9 mouse cellular contexts compared by ENCODE assay signal in genomic region chr15:89314511-89315189, GRCm38 (mm10). TPM values are rescaled to one million over a fixed set of nuclear protein-coding genes. Genes with fewer than 3 reads are reported as not detected.
A peak's percentile ranks its signal among the peaks of the same experiment; 100 is the strongest.
DNase-seq lines count a peak whose midpoint lies in the region; ATAC-seq and TF ChIP-seq lines count a peak whose summit lies in the region.
"Had no signal": no experiment of that assay in that cellular context is flagged by ENCODE, and none has a peak within 500 bp of the region (broad histone marks: within the 10 kb centered on the region; RNA-seq: fewer than 3 reads in every experiment).

No protein-coding gene starts in this region.

- under 1% methylated on average over 56 of the region's 58 CpGs for WGBS in intestine, embryonic 14.5 days
- WGBS in liver, embryonic 16.5 days (ENCODE audit: insufficient replicate concordance), result under 1% methylated on average over 58 of the region's 58 CpGs
- under 1% methylated on average over 58 of the region's 58 CpGs for WGBS in small intestine, adult 2 months

- no peaks in the 10 kb centered on the region for H3K36me3 ChIP-seq in intestine, embryonic 14.5 days (ENCODE audit: control insufficient read depth, insufficient read depth, low read length)
- H3K36me3 ChIP-seq in liver, embryonic 16.5 days (ENCODE audit: control insufficient read depth, insufficient read depth), result no peaks in the 10 kb centered on the region
- H3K36me3 ChIP-seq in small intestine, adult 2 months (ENCODE audit: control insufficient read depth, insufficient read depth, low read length), result no peaks in the 10 kb centered on the region

- H3K4me3 ChIP-seq in intestine, embryonic 14.5 days (ENCODE audit: low read depth, low read length), result peak overlapping the region; percentile 98
- peak overlapping the region; percentile 97 for H3K4me3 ChIP-seq in liver, embryonic 16.5 days (ENCODE audit: low read depth, low read length)
- H3K4me3 ChIP-seq in small intestine, adult 2 months (ENCODE audit: low read depth, low read length), result peak overlapping the region; percentile 80

- H3K9ac ChIP-seq in intestine, embryonic 14.5 days (ENCODE audit: low read length), result peak overlapping the region; percentile 83
- H3K9ac ChIP-seq in liver, embryonic 16.5 days (ENCODE audit: low read depth, low read length), result peak overlapping the region; percentile 96

- peak; percentile 37 for DNase-seq in ovary, postnatal 36 days (ENCODE audit: low spot score)
- no peak for DNase-seq in ovary, adult 18-20 months (ENCODE audit: low spot score)
- DNase-seq in adrenal gland, postnatal 36 days, result peak; percentile 21 to 31
- DNase-seq in intestine, embryonic 14.5 days (ENCODE audit: low spot score), result peak; percentile 73
- no peak for DNase-seq in adipocyte (ENCODE audit: low spot score)

- no peaks in the 10 kb centered on the region for H3K9me3 ChIP-seq in intestine, embryonic 14.5 days (ENCODE audit: control insufficient read depth, low read length)
- H3K9me3 ChIP-seq in liver, embryonic 16.5 days (replicated peaks; ENCODE audit: control insufficient read depth, low read length), result no peaks in the 10 kb centered on the region

- TF ChIP-seq POLR2A in small intestine, adult 2 months (IDR thresholded peaks at IDR 0.05; ENCODE audit: low read depth, low read length), result no peak

- H3K27me3 ChIP-seq in intestine, embryonic 14.5 days (replicated peaks; ENCODE audit: control insufficient read depth, insufficient read depth, low read length), result no peaks in the 10 kb centered on the region
- no peaks in the 10 kb centered on the region for H3K27me3 ChIP-seq in liver, embryonic 16.5 days (ENCODE audit: control insufficient read depth, insufficient read depth, low read depth, low read length)
- no peaks in the 10 kb centered on the region for H3K27me3 ChIP-seq in small intestine, adult 2 months (ENCODE audit: control insufficient read depth, insufficient read depth, low read length)

- ATAC-seq in erythroblast, adult 5-6 weeks (replicated peaks; ENCODE audit: low FRiP score, poor library complexity, severe bottlenecking), result peak; percentile 17; the same call in 1 of the 2 replicates
- ATAC-seq in intestine, embryonic 14.5 days (replicated peaks; ENCODE audit: low FRiP score, low TSS enrichment, low read depth), result peak; percentile 49
- ATAC-seq in liver, embryonic 16.5 days (ENCODE audit: low read depth), result peak; percentile 17

- H3K27ac ChIP-seq in intestine, embryonic 14.5 days (ENCODE audit: low read depth), result no peak overlapping the region
- H3K27ac ChIP-seq in liver, embryonic 16.5 days (ENCODE audit: low read length), result peak overlapping the region; percentile 41
- H3K27ac ChIP-seq in small intestine, adult 2 months (ENCODE audit: insufficient read depth, low read depth, low read length), result no peak overlapping the region

- peaks cover 19% of the 10 kb centered on the region for H3K4me1 ChIP-seq in intestine, embryonic 14.5 days (replicated peaks; ENCODE audit: control insufficient read depth, insufficient read depth, low read length)
- H3K4me1 ChIP-seq in liver, embryonic 16.5 days (ENCODE audit: control insufficient read depth, low read depth, low read length), result peaks cover 42% of the 10 kb centered on the region
- peaks cover 23% of the 10 kb centered on the region for H3K4me1 ChIP-seq in small intestine, adult 2 months (ENCODE audit: control insufficient read depth, insufficient read depth, insufficient read length, low read length)

- no peak for TF ChIP-seq CTCF in small intestine, adult 2 months (IDR thresholded peaks at IDR 0.05; ENCODE audit: extremely low read depth, insufficient read length, insufficient replicate concordance, low read depth, low read length)

- H3K4me2 ChIP-seq in intestine, embryonic 14.5 days (ENCODE audit: low read length), result peak overlapping the region; percentile 84
- H3K4me2 ChIP-seq in liver, embryonic 16.5 days (ENCODE audit: low read depth, low read length), result peak overlapping the region; percentile 82

RNA-seq across cellular contexts. Expression of gene Sbf1, which starts 0.5 kb away (rescaled TPM):
- total RNA-seq in adrenal gland, postnatal 36 days (2021), result 10 to 100 TPM; 76.7 to 88.9 TPM
- total RNA-seq in erythroblast, adult 5-6 weeks (2015; ENCODE audit: low replicate concordance), result 38.9 and 39.6 TPM in 2 replicates
- total RNA-seq in erythroblast, adult 5-6 weeks (2017; ENCODE audit: low replicate concordance), result 11.2 and 22.4 TPM in 2 replicates
- polyA plus RNA-seq in intestine, embryonic 14.5 days (2014; fragmentation: Nextera tagmentation; extraction: Ambion mirVana), result 52.6 and 53.6 TPM in 2 replicates
- 20.7 and 23.1 TPM in 2 replicates for polyA plus RNA-seq in liver, embryonic 16.5 days (2015; fragmentation: Nextera tagmentation; extraction: Ambion mirVana)
- polyA plus RNA-seq in small intestine, adult 2 months (2012; rRNA removed), result 123 and 189 TPM in 2 replicates

RNA-seq across cellular contexts. Expression of gene Adm2, which starts 7.9 kb away (rescaled TPM):
- total RNA-seq in adrenal gland, postnatal 36 days (2021), result not detected
- total RNA-seq in erythroblast, adult 5-6 weeks (2015; ENCODE audit: low replicate concordance), result not detected in 2 replicates
- not detected in 2 replicates for total RNA-seq in erythroblast, adult 5-6 weeks (2017; ENCODE audit: low replicate concordance)
- 0.32 and 0.73 TPM in 2 replicates for polyA plus RNA-seq in intestine, embryonic 14.5 days (2014; fragmentation: Nextera tagmentation; extraction: Ambion mirVana)
- polyA plus RNA-seq in liver, embryonic 16.5 days (2015; fragmentation: Nextera tagmentation; extraction: Ambion mirVana), result 1.9 and 2.6 TPM in 2 replicates
- polyA plus RNA-seq in small intestine, adult 2 months (2012; rRNA removed), result 0.98 and 5.4 TPM in 2 replicates
- total RNA-seq: common myeloid progenitor, adult 5-6 weeks had no signal

RNA-seq across cellular contexts. Expression of gene Miox, which starts 19.5 kb away (rescaled TPM):
- not detected for total RNA-seq in adrenal gland, postnatal 36 days (2021)
- total RNA-seq in erythroblast, adult 5-6 weeks (2015; ENCODE audit: low replicate concordance), result not detected in 2 replicates
- total RNA-seq in erythroblast, adult 5-6 weeks (2017; ENCODE audit: low replicate concordance), result not detected in 2 replicates
- not detected in 2 replicates for polyA plus RNA-seq in intestine, embryonic 14.5 days (2014; fragmentation: Nextera tagmentation; extraction: Ambion mirVana)
- 8.6 and 8.9 TPM in 2 replicates for polyA plus RNA-seq in liver, embryonic 16.5 days (2015; fragmentation: Nextera tagmentation; extraction: Ambion mirVana)
- polyA plus RNA-seq in small intestine, adult 2 months (2012; rRNA removed), result 0.10 and 0.43 TPM in 2 replicates
- total RNA-seq: common myeloid progenitor, adult 5-6 weeks had no signal

RNA-seq across cellular contexts. Expression of gene Lmf2, which starts 40.8 kb away (rescaled TPM):
- 10 to 100 TPM; 36.8 to 38.2 TPM for total RNA-seq in adrenal gland, postnatal 36 days (2021)
- 18.6 and 21.3 TPM in 2 replicates for total RNA-seq in erythroblast, adult 5-6 weeks (2015; ENCODE audit: low replicate concordance)
- 8.3 and 9.1 TPM in 2 replicates for total RNA-seq in erythroblast, adult 5-6 weeks (2017; ENCODE audit: low replicate concordance)
- 46.7 and 48.6 TPM in 2 replicates for polyA plus RNA-seq in intestine, embryonic 14.5 days (2014; fragmentation: Nextera tagmentation; extraction: Ambion mirVana)
- polyA plus RNA-seq in liver, embryonic 16.5 days (2015; fragmentation: Nextera tagmentation; extraction: Ambion mirVana), result 29.2 and 34.4 TPM in 2 replicates
- 22.8 and 33.3 TPM in 2 replicates for polyA plus RNA-seq in small intestine, adult 2 months (2012; rRNA removed)

RNA-seq across cellular contexts. Expression of gene Ncaph2, which starts 40.9 kb away (rescaled TPM):
- 10 to 100 TPM; 83.1 to 87.5 TPM for total RNA-seq in adrenal gland, postnatal 36 days (2021)
- total RNA-seq in erythroblast, adult 5-6 weeks (2015; ENCODE audit: low replicate concordance), result 30.6 and 48.1 TPM in 2 replicates
- 60.7 and 118 TPM in 2 replicates for total RNA-seq in erythroblast, adult 5-6 weeks (2017; ENCODE audit: low replicate concordance)
- polyA plus RNA-seq in intestine, embryonic 14.5 days (2014; fragmentation: Nextera tagmentation; extraction: Ambion mirVana), result 157 and 170 TPM in 2 replicates
- polyA plus RNA-seq in liver, embryonic 16.5 days (2015; fragmentation: Nextera tagmentation; extraction: Ambion mirVana), result 100 and 103 TPM in 2 replicates
- polyA plus RNA-seq in small intestine, adult 2 months (2012; rRNA removed), result 56.8 and 149 TPM in 2 replicates

Comparison
In these comparisons a context has a peak if more than half of its experiments do, and no peak if none do; other contexts are left out.
1. DNase-seq: peak in ovary, postnatal 36 days (single experiment), adrenal gland, postnatal 36 days (2 of 2) and intestine, embryonic 14.5 days (single experiment); none in ovary, adult 18-20 months (single experiment) and adipocyte (single experiment).
2. Peak in every context shown above with its lines, with median percentiles within 50 percentile points of each other: ATAC-seq and H3K4me3 ChIP-seq.